Mouse (Mus musculus) large intestine, adult 2 months (tissue): ENCODE measurements at regions not wholly inside any gene's neighbourhood (a gene's known extent, or its start where the extent isn't known, plus 50 kb on each side); places are given as distances from the start of the nearest gene placed in this dataset.

ENCODE experiments used
- DNase-seq: peaks from one replicate; pipeline ENCODE4 v3.0.0-alpha.2; 2012; ENCODE audit warnings: low read depth, low spot score
- WGBS: fragments of 180-500 bp; shearing (Covaris S2); methylation state at CpG from one replicate; pipeline ENCODE4 v1.1.7; 2018; 5-methylcytosine and 5-hydroxymethylcytosine counted together

GRCm38 (mm10) chr11:63282541-63282940 lies 153.8 kb downstream of the Pmp22 start:
- DNase-seq = no peak
- 62% methylated on average over 10 of the region's 10 CpGs for WGBS

- WGBS = 72% methylated on average over 2 of the region's 2 CpGs
- no peak for DNase-seq
Observed at GRCm38 (mm10) chr11:63286026-63286425, 157.2 kb downstream of the Pmp22 start.

GRCm38 (mm10) chr11:63287766-63288165 lies 159.0 kb downstream of the Pmp22 start:
- WGBS = 78% methylated on average over 2 of the region's 2 CpGs
- DNase-seq = no peak

GRCm38 (mm10) chr11:63290618-63291017 lies 161.8 kb downstream of the Pmp22 start:
- 73% methylated on average over 13 of the region's 13 CpGs for WGBS

GRCm38 (mm10) chr11:63293485-63293884 lies 164.7 kb downstream of the Pmp22 start:
- no peak for DNase-seq
- WGBS = 70% methylated on average over 4 of the region's 4 CpGs

More at GRCm38 (mm10) chr11:63290618-63291017, 161.8 kb downstream of the Pmp22 start:
- no peak for DNase-seq

- no peak for DNase-seq
- WGBS = 89% methylated on average over 3 of the region's 3 CpGs
Observed at GRCm38 (mm10) chr11:63294476-63294875, 165.7 kb downstream of the Pmp22 start.

- no peak for DNase-seq
- 57% methylated on average over 3 of the region's 3 CpGs for WGBS
Observed at GRCm38 (mm10) chr11:63296476-63296875, 167.7 kb downstream of the Pmp22 start.

GRCm38 (mm10) chr11:63299712-63300581 lies 171.2 kb downstream of the Pmp22 start:
- no peak for DNase-seq
- 67% methylated on average over 14 of the region's 14 CpGs for WGBS

- WGBS = 71% methylated on average over 4 of the region's 4 CpGs
- no peak for DNase-seq
Observed at GRCm38 (mm10) chr11:63325166-63325565, 196.4 kb downstream of the Pmp22 start.

- no peak for DNase-seq
- WGBS = 37% methylated on average over 5 of the region's 5 CpGs
Observed at GRCm38 (mm10) chr11:63326864-63327263, 198.1 kb downstream of the Pmp22 start.

- DNase-seq = no peak
- WGBS = 45% methylated on average over 9 of the region's 9 CpGs
Observed at GRCm38 (mm10) chr11:63337503-63337902, 208.7 kb downstream of the Pmp22 start.

GRCm38 (mm10) chr11:63338277-63338676 lies 209.5 kb downstream of the Pmp22 start:
- DNase-seq = no peak
- WGBS = 81% methylated on average over 1 of the region's 1 CpGs

- 86% methylated on average over 4 of the region's 4 CpGs for WGBS
- no peak for DNase-seq
Observed at GRCm38 (mm10) chr11:63345653-63346052, 216.9 kb downstream of the Pmp22 start.

GRCm38 (mm10) chr11:63350123-63350696 lies 221.4 kb downstream of the Pmp22 start:
- WGBS = 17% methylated on average over 7 of the region's 7 CpGs
- no peak for DNase-seq

GRCm38 (mm10) chr11:63351999-63352398 lies 223.2 kb downstream of the Pmp22 start:
- DNase-seq = no peak
- WGBS = 89% methylated on average over 8 of the region's 8 CpGs

GRCm38 (mm10) chr11:63352990-63353389 lies 224.2 kb downstream of the Pmp22 start:
- 87% methylated on average over 3 of the region's 3 CpGs for WGBS
- DNase-seq = no peak

GRCm38 (mm10) chr11:63353671-63354070 lies 224.9 kb downstream of the Pmp22 start:
- no peak for DNase-seq
- 69% methylated on average over 8 of the region's 8 CpGs for WGBS

- 54% methylated on average over 10 of the region's 10 CpGs for WGBS
- DNase-seq = no peak
Observed at GRCm38 (mm10) chr11:63357772-63358344, 229.1 kb downstream of the Pmp22 start.

- WGBS = 87% methylated on average over 6 of the region's 6 CpGs
- DNase-seq = no peak
Observed at GRCm38 (mm10) chr11:63367756-63368265, 239.0 kb downstream of the Pmp22 start.

GRCm38 (mm10) chr11:63369475-63369874 lies 240.7 kb downstream of the Pmp22 start:
- 71% methylated on average over 2 of the region's 2 CpGs for WGBS
- no peak for DNase-seq

GRCm38 (mm10) chr11:63376311-63376710 lies 247.5 kb downstream of the Pmp22 start:
- WGBS = 85% methylated on average over 3 of the region's 3 CpGs
- DNase-seq = no peak
